Mouse (Mus musculus): ENCODE data around the gene Arhgef3.
"Not testable (repeated sequence)": the region's sequence is repeated elsewhere in the genome, so short reads cannot be mapped to it uniquely, and the experiment has no call there.

The Arhgef3 gene

GRCm38 (mm10) chr14:27198490-27199089 is 83.9 kb downstream of the Arhgef3 start:
- DNase-seq = no peak

- no peak for DNase-seq
Observed at GRCm38 (mm10) chr14:27199119-27199518, 84.4 kb downstream of the Arhgef3 start.

GRCm38 (mm10) chr14:27199870-27200269 is 85.2 kb downstream of the Arhgef3 start:
- DNase-seq = no peak

GRCm38 (mm10) chr14:27200743-27201576 is 86.3 kb downstream of the Arhgef3 start:
- DNase-seq = no peak

GRCm38 (mm10) chr14:27201824-27202223 is 87.1 kb downstream of the Arhgef3 start:
- DNase-seq = no peak

GRCm38 (mm10) chr14:27204704-27205103 is 90.0 kb downstream of the Arhgef3 start:
- DNase-seq = no peak

GRCm38 (mm10) chr14:27206443-27206842 is 91.7 kb downstream of the Arhgef3 start:
- no peak for DNase-seq

GRCm38 (mm10) chr14:27209542-27209941 is 94.8 kb downstream of the Arhgef3 start:
- DNase-seq = no peak

- not testable (repeated sequence) for DNase-seq
Observed at GRCm38 (mm10) chr14:27210801-27211200, 96.1 kb downstream of the Arhgef3 start.

GRCm38 (mm10) chr14:27211743-27212445 is 97.2 kb downstream of the Arhgef3 start:
- no peak for DNase-seq

GRCm38 (mm10) chr14:27214232-27214631 is 99.5 kb downstream of the Arhgef3 start:
- no peak for DNase-seq

- DNase-seq = peak; percentile 54 to 66
Observed at GRCm38 (mm10) chr14:27219668-27220067, 105.0 kb downstream of the Arhgef3 start.

- DNase-seq = no peak
Observed at GRCm38 (mm10) chr14:27220297-27220696, 105.6 kb downstream of the Arhgef3 start.

- no peak for DNase-seq
Observed at GRCm38 (mm10) chr14:27224636-27225035, 109.9 kb downstream of the Arhgef3 start.

GRCm38 (mm10) chr14:27226288-27226687 is 111.6 kb downstream of the Arhgef3 start:
- no peak for DNase-seq

- no peak for DNase-seq
Observed at GRCm38 (mm10) chr14:27228288-27228687, 113.6 kb downstream of the Arhgef3 start.

GRCm38 (mm10) chr14:27228941-27229371 is 114.3 kb downstream of the Arhgef3 start:
- no peak for DNase-seq

- no peak for DNase-seq
Observed at GRCm38 (mm10) chr14:27229441-27230147, 114.9 kb downstream of the Arhgef3 start.

- no peak for DNase-seq
Observed at GRCm38 (mm10) chr14:27230262-27231022, 115.7 kb downstream of the Arhgef3 start.

GRCm38 (mm10) chr14:27231506-27231905 is 116.8 kb downstream of the Arhgef3 start:
- DNase-seq = no peak

GRCm38 (mm10) chr14:27231974-27232780 is 117.5 kb downstream of the Arhgef3 start:
- no peak for DNase-seq
